Mouse (Mus musculus): ENCODE results near the gene Parp9. TPM values are rescaled to one million over a fixed set of nuclear protein-coding genes. Genes with fewer than 3 reads are reported as not detected.
"Not testable (repeated sequence)": the region's sequence is repeated elsewhere in the genome, so short reads cannot be mapped to it uniquely, and the experiment has no call there.

The Parp9 gene
- polyA plus RNA-seq, 1 experiment = 22.0 TPM

- Histone ChIP-seq H3K4me1 (ENCODE audit: control insufficient read depth, insufficient read depth, low read length) (peaks cover 2% of the 10 kb centered on the region), H3K36me3 (ENCODE audit: control insufficient read depth, insufficient read depth, low read length, poor library complexity, severe bottlenecking) (no peaks in the 10 kb centered on the region; the same call in 1 of the 2 replicates), H3K4me3 (ENCODE audit: low read depth, low read length) (no peak overlapping the region), H3K27ac (ENCODE audit: insufficient read depth, low read length) (no peak overlapping the region), H3K9ac (ENCODE audit: low read depth, poor library complexity, severe bottlenecking) (no peak overlapping the region), H3K27me3 (ENCODE audit: control insufficient read depth, insufficient read depth, low read length, poor library complexity, severe bottlenecking) (no peaks in the 10 kb centered on the region), H3K9me3 (replicated peaks; ENCODE audit: control insufficient read depth, insufficient read depth, low read length, poor library complexity, severe bottlenecking) (no peaks in the 10 kb centered on the region)
- TF ChIP-seq POLR2A (IDR thresholded peaks at IDR 0.05; ENCODE audit: insufficient read depth, low read length) (no peak), EP300 (IDR thresholded peaks at IDR 0.05; ENCODE audit: insufficient read depth, low read depth, low read length) (no peak), CTCF (IDR thresholded peaks at IDR 0.05; ENCODE audit: low read depth, low read length) (no peak)
These were observed 54.1 kb downstream of the Parp9 start for GRCm38 (mm10) chr16:35992391-35992790.

GRCm38 (mm10) chr16:35993316-35993715 lies 55.0 kb downstream of the Parp9 start:
- H3K4me1 ChIP-seq (ENCODE audit: control insufficient read depth, insufficient read depth, low read length) = peaks cover 2% of the 10 kb centered on the region
- no peaks in the 10 kb centered on the region for H3K27me3 ChIP-seq (ENCODE audit: control insufficient read depth, insufficient read depth, low read length, poor library complexity, severe bottlenecking)
- H3K4me3 ChIP-seq (ENCODE audit: low read depth, low read length) = no peak overlapping the region
- H3K9ac ChIP-seq (ENCODE audit: low read depth, poor library complexity, severe bottlenecking) = no peak overlapping the region
- H3K36me3 ChIP-seq (ENCODE audit: control insufficient read depth, insufficient read depth, low read length, poor library complexity, severe bottlenecking) = no peaks in the 10 kb centered on the region; the same call in 1 of the 2 replicates
- no peaks in the 10 kb centered on the region for H3K9me3 ChIP-seq (replicated peaks; ENCODE audit: control insufficient read depth, insufficient read depth, low read length, poor library complexity, severe bottlenecking)
- TF ChIP-seq POLR2A (IDR thresholded peaks at IDR 0.05; ENCODE audit: insufficient read depth, low read length) (no peak), EP300 (IDR thresholded peaks at IDR 0.05; ENCODE audit: insufficient read depth, low read depth, low read length) (no peak), CTCF (IDR thresholded peaks at IDR 0.05; ENCODE audit: low read depth, low read length) (no peak)
- H3K27ac ChIP-seq (ENCODE audit: insufficient read depth, low read length) = no peak overlapping the region

- H3K9ac ChIP-seq (ENCODE audit: low read depth, poor library complexity, severe bottlenecking); H3K27ac ChIP-seq (ENCODE audit: insufficient read depth, low read length); H3K4me1 ChIP-seq (ENCODE audit: control insufficient read depth, insufficient read depth, low read length); H3K4me3 ChIP-seq (ENCODE audit: low read depth, low read length); H3K27me3 ChIP-seq (ENCODE audit: control insufficient read depth, insufficient read depth, low read length, poor library complexity, severe bottlenecking); H3K9me3 ChIP-seq (replicated peaks; ENCODE audit: control insufficient read depth, insufficient read depth, low read length, poor library complexity, severe bottlenecking): not testable (repeated sequence)
- H3K36me3 ChIP-seq (ENCODE audit: control insufficient read depth, insufficient read depth, low read length, poor library complexity, severe bottlenecking) = peaks cover 16% of the 10 kb centered on the region
These were observed 60.6 kb downstream of the Parp9 start for GRCm38 (mm10) chr16:35998852-35999251.

- Histone ChIP-seq H3K27ac (ENCODE audit: insufficient read depth, low read length) (no peak overlapping the region), H3K27me3 (ENCODE audit: control insufficient read depth, insufficient read depth, low read length, poor library complexity, severe bottlenecking) (no peaks in the 10 kb centered on the region), H3K36me3 (ENCODE audit: control insufficient read depth, insufficient read depth, low read length, poor library complexity, severe bottlenecking) (peaks cover 19% of the 10 kb centered on the region), H3K4me1 (ENCODE audit: control insufficient read depth, insufficient read depth, low read length) (no peaks in the 10 kb centered on the region), H3K9ac (ENCODE audit: low read depth, poor library complexity, severe bottlenecking) (no peak overlapping the region), H3K9me3 (replicated peaks; ENCODE audit: control insufficient read depth, insufficient read depth, low read length, poor library complexity, severe bottlenecking) (no peaks in the 10 kb centered on the region), H3K4me3 (ENCODE audit: low read depth, low read length) (no peak overlapping the region)
- TF ChIP-seq POLR2A (IDR thresholded peaks at IDR 0.05; ENCODE audit: insufficient read depth, low read length) = no peak
- TF ChIP-seq CTCF (IDR thresholded peaks at IDR 0.05; ENCODE audit: low read depth, low read length) = no peak
- TF ChIP-seq EP300 (IDR thresholded peaks at IDR 0.05; ENCODE audit: insufficient read depth, low read depth, low read length) = no peak
These were observed 70.1 kb downstream of the Parp9 start for GRCm38 (mm10) chr16:36008396-36008795.

GRCm38 (mm10) chr16:36016335-36016734 lies 78.1 kb downstream of the Parp9 start:
- peaks cover 37% of the 10 kb centered on the region for H3K36me3 ChIP-seq (ENCODE audit: control insufficient read depth, insufficient read depth, low read length, poor library complexity, severe bottlenecking)
- no peak overlapping the region for H3K4me3 ChIP-seq (ENCODE audit: low read depth, low read length)
- no peaks in the 10 kb centered on the region for H3K27me3 ChIP-seq (ENCODE audit: control insufficient read depth, insufficient read depth, low read length, poor library complexity, severe bottlenecking)
- no peaks in the 10 kb centered on the region for H3K4me1 ChIP-seq (ENCODE audit: control insufficient read depth, insufficient read depth, low read length)
- no peaks in the 10 kb centered on the region for H3K9me3 ChIP-seq (replicated peaks; ENCODE audit: control insufficient read depth, insufficient read depth, low read length, poor library complexity, severe bottlenecking)
- H3K9ac ChIP-seq (ENCODE audit: low read depth, poor library complexity, severe bottlenecking) = no peak overlapping the region
- H3K27ac ChIP-seq (ENCODE audit: insufficient read depth, low read length) = no peak overlapping the region
- no peak for TF ChIP-seq POLR2A (IDR thresholded peaks at IDR 0.05; ENCODE audit: insufficient read depth, low read length)
- no peak for TF ChIP-seq CTCF (IDR thresholded peaks at IDR 0.05; ENCODE audit: low read depth, low read length)
- no peak for TF ChIP-seq EP300 (IDR thresholded peaks at IDR 0.05; ENCODE audit: insufficient read depth, low read depth, low read length)

Other genes starting within 250 kb of the Parp9 start
- 18.3 and 18.5 TPM in 2 replicates for gene Dirc2, start 169.1 kb upstream of the Parp9 start, polyA plus RNA-seq (2011; ENCODE audit: insufficient read depth, insufficient read length, low read depth, missing spikeins)
- gene Hspbap1, start 168.1 kb upstream of the Parp9 start, polyA plus RNA-seq (2011; ENCODE audit: insufficient read depth, insufficient read length, low read depth, missing spikeins) = 71.3 and 72.5 TPM in 2 replicates
- 5.4 and 5.7 TPM in 2 replicates for gene Parp14, start 66.9 kb upstream of the Parp9 start, polyA plus RNA-seq (2011; ENCODE audit: insufficient read depth, insufficient read length, low read depth, missing spikeins)
- gene Dtx3l, start 681 bp downstream of the Parp9 start, polyA plus RNA-seq (2011; ENCODE audit: insufficient read depth, insufficient read length, low read depth, missing spikeins) = 11.2 and 12.1 TPM in 2 replicates
- gene Kpna1, start 40.3 kb downstream of the Parp9 start, polyA plus RNA-seq (2011; ENCODE audit: insufficient read depth, insufficient read length, low read depth, missing spikeins) = 93.0 and 103 TPM in 2 replicates
- gene Wdr5b, start 102.7 kb downstream of the Parp9 start, polyA plus RNA-seq (2011; ENCODE audit: insufficient read depth, insufficient read length, low read depth, missing spikeins) = 0.88 and 1.5 TPM in 2 replicates
- 158 and 159 TPM in 2 replicates for gene Fam162a, start 133.1 kb downstream of the Parp9 start, polyA plus RNA-seq (2011; ENCODE audit: insufficient read depth, insufficient read length, low read depth, missing spikeins)
- gene Ccdc58, start 133.2 kb downstream of the Parp9 start, polyA plus RNA-seq (2011; ENCODE audit: insufficient read depth, insufficient read length, low read depth, missing spikeins) = 279 and 293 TPM in 2 replicates
- gene Csta1, start 192.8 kb downstream of the Parp9 start, polyA plus RNA-seq (2011; ENCODE audit: insufficient read depth, insufficient read length, low read depth, missing spikeins) = not detected in 2 replicates
- not detected in 2 replicates for gene Stfa2l1, start 218.3 kb downstream of the Parp9 start, polyA plus RNA-seq (2011; ENCODE audit: insufficient read depth, insufficient read length, low read depth, missing spikeins)
- gene Gm5483, start 245.7 kb downstream of the Parp9 start, polyA plus RNA-seq (2011; ENCODE audit: insufficient read depth, insufficient read length, low read depth, missing spikeins) = not detected in 2 replicates

Measured in ES-Bruce4 (cell line).